Mouse (Mus musculus) liver, adult 2 months (tissue): ENCODE data around the gene Slc23a2.

Experiments used
- CTCF ChIP-seq: fragments of 200-500 bp; IDR thresholded peaks from 2 replicates; pipeline ENCODE4 v1.5.1; 2011; ENCODE audit warnings: low read depth, low read length, control low read depth
- POLR2A ChIP-seq: fragments of 200-500 bp; IDR thresholded peaks from 2 replicates; pipeline ENCODE4 v1.6.1; 2011; ENCODE audit warnings: low read length, control low read depth; ENCODE audit not compliant: insufficient read depth; ENCODE audit errors: extremely low read depth

DNA sequence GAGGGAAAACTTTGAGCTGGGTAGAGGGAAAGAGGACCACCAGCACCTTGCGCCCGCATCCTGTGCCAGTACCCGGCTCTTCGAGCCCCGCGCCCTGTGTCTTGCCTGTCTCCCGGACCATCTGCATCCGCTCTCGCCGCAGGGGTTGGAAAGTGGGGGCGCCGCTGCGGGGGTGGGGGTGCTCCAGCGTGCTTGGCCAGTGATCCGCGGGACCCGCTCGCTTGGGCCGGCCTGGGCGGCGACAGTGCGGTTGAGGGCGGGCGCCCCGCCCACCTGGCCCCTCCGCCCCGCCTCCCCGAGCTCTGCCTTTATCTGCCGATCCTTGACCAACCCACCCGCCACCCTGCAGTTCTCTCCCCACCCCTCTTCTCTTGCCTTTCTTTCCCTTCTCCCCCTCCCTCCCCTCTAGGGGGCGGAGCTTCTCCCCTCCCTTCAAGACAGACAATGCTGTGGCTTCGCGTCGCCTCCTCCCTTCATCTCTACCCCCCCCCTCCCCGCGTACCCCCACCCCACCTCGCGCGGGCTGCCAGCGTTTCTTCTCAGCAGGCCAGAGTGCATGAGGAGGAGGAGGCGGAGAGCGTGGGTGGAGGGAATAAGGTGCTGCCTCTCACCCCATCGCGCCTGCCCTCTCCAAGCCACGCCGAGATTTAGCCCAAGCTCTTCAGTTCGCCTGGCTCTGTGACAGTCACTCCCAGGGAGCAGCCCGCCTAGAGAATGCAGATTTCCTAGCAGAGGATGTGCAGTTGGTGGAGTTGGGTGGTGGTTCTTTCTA, 115.1 kb downstream of the Slc23a2 start, which contains the start of gene Rassf2:
- TF ChIP-seq CTCF (no peak), POLR2A (no peak)
